Mouse (Mus musculus): Measurements from ENCODE around the gene Cgnl1. TPM values are rescaled to one million over a fixed set of nuclear protein-coding genes. Genes with fewer than 3 reads are reported as not detected.

The Cgnl1 gene
- total RNA-seq, 2 experiments from 2014 or later, result 6.6 to 12.2 TPM

Other genes starting within 250 kb of the Cgnl1 start
- 1 to 10 TPM; 4.8 to 5.9 TPM for gene Myzap, start 179.2 kb downstream of the Cgnl1 start, total RNA-seq (2021)